Mouse (Mus musculus) embryonic facial prominence, embryonic 11.5 days (tissue): ENCODE data around the gene Kif5a. TPM values are rescaled to one million over a fixed set of nuclear protein-coding genes. Genes with fewer than 3 reads are reported as not detected.
A peak's percentile ranks its signal among the peaks of the same experiment; 100 is the strongest.
"Not testable (repeated sequence)": the region's sequence is repeated elsewhere in the genome, so short reads cannot be mapped to it uniquely, and the experiment has no call there.

ENCODE experiments used
- ATAC-seq: fragments of 200-750 bp; cut with Nextera tagmentation; replicated peaks from 2 replicates; pipeline ENCODE4 v1.8.0; 2017; ENCODE audit warnings: low read depth; ENCODE audit not compliant: insufficient number of reproducible peaks, low FRiP score, low TSS enrichment
- DNase-seq: peaks from one replicate; pipeline ENCODE4 v3.0.0-alpha.2; 2015; ENCODE audit warnings: low spot score
- H3K27ac ChIP-seq: fragments of 300-500 bp; sonication (generic); replicated peaks from 2 replicates; pipeline ENCODE4 v1.5.1; 2014; ENCODE audit warnings: mild to moderate bottlenecking, low read depth, low read length, control low read depth
- H3K27me3 ChIP-seq: fragments of 300-500 bp; sonication (generic); 2 replicates; pipeline ENCODE4 v1.6.1; 2014; ENCODE audit warnings: mild to moderate bottlenecking, low read length, moderate library complexity, mixed read lengths; ENCODE audit not compliant: control insufficient read depth, insufficient read depth
- H3K36me3 ChIP-seq: fragments of 300-500 bp; sonication (generic); replicated peaks from 2 replicates; pipeline ENCODE4 v1.6.1; 2014; ENCODE audit warnings: low read depth, mild to moderate bottlenecking, low read length, moderate library complexity, mixed read lengths; ENCODE audit not compliant: control insufficient read depth, insufficient read depth
- H3K4me1 ChIP-seq: fragments of 300-500 bp; sonication (generic); 2 replicates; pipeline ENCODE4 v1.6.1; 2014; ENCODE audit warnings: low read length, mixed read lengths; ENCODE audit not compliant: control insufficient read depth, insufficient read depth
- H3K4me2 ChIP-seq: fragments of 300-500 bp; sonication (generic); 2 replicates; pipeline ENCODE4 v1.6.1; 2014; ENCODE audit warnings: low read depth, mild to moderate bottlenecking, control low read depth, low read length, moderate library complexity
- H3K4me3 ChIP-seq: fragments of 300-500 bp; sonication (generic); 2 replicates; pipeline ENCODE4 v1.5.1; 2014; ENCODE audit warnings: low read depth, low read length, control low read depth
- H3K9ac ChIP-seq: fragments of 300-500 bp; sonication (generic); replicated peaks from 2 replicates; pipeline ENCODE4 v1.6.1; 2014; ENCODE audit warnings: mild to moderate bottlenecking, control low read depth, low read length
- H3K9me3 ChIP-seq: fragments of 300-500 bp; sonication (generic); replicated peaks from 2 replicates; pipeline ENCODE4 v1.6.1; 2016; ENCODE audit warnings: mild to moderate bottlenecking, low read length, inconsistent platforms, mixed read lengths; ENCODE audit not compliant: control insufficient read depth
- WGBS: fragments of 180-500 bp; shearing (Covaris S2); extraction: QIAGEN DNeasy Blood & Tissue Kit; methylation state at CpG from one replicate; pipeline ENCODE4 v1.1.7; 2014; 5-methylcytosine and 5-hydroxymethylcytosine counted together
- polyA plus RNA-seq: library from polyadenylated mRNA; unstranded; fragments of >200 nt; fragmentation: Nextera tagmentation; extraction: Ambion mirVana; gene quantifications from 2 replicates; pipeline ENCODE4 v1.2.1, GENCODE M21; 2014

Kif5a gene
- polyA plus RNA-seq, 1 experiment from 2014 or later, result 10.4 TPM

DNA sequence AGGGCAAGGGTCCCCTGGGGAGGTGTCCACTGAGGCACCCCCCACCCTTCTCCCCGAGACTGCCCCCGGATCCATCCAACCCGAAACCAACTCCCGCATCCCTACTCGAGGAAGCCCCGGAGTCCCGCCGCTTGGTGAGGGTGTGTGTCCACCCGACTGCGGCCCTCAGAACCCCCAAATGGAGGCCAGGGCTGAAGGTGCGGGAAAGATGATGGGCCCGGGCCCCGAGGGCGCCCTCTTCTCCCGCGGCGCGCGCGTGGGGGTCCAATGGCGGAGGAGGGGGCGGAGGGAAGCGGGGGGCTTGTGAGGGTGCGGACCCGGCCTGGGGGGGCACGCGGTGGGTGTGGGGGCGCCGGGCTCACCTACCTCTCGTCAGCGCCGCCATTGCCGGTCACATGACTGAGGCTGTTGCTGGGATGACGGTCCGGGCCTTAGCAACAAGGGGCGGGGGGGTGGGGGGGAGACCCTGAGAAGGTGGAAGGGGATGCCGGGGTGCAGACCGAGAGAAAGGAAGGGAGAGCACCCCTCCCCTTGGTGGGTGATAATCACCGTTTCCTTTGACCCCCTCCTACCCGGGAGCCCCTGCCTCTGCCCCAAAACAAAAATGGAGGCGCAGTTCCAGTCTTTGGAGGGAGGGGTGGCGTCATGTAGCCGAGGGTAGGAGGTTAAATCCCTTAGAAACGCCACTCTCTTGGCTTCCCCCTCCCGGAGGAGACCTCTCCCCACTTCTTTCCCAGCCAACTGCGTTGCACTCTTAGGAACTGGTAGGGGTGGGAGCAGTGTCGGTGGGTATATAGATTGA is 67.6 kb downstream of the Kif5a start, which contains the start of gene Dtx3:
TSS of gene Dtx3 (minus strand) at position 401 of the 802 bp plus-strand sequence.
- WGBS, result under 1% methylated on average over 42 of the region's 47 CpGs
- ATAC-seq (peak; percentile 15; the same call in 1 of the 2 replicates), DNase-seq (peak; percentile 63)
- Histone ChIP-seq H3K27ac (peak within 1 kb of the TSS; percentile 87), H3K36me3 (no peaks in the 10 kb centered on the region; the same call in none of the 2 replicates), H3K27me3 (no peaks in the 10 kb centered on the region), H3K9ac (peak within 1 kb of the TSS; percentile 91), H3K4me1 (peaks cover 5% of the 10 kb centered on the region), H3K4me2 (peak within 1 kb of the TSS; percentile 85), H3K4me3 (peak within 1 kb of the TSS; percentile 82), H3K9me3 (no peaks in the 10 kb centered on the region)

DNA sequence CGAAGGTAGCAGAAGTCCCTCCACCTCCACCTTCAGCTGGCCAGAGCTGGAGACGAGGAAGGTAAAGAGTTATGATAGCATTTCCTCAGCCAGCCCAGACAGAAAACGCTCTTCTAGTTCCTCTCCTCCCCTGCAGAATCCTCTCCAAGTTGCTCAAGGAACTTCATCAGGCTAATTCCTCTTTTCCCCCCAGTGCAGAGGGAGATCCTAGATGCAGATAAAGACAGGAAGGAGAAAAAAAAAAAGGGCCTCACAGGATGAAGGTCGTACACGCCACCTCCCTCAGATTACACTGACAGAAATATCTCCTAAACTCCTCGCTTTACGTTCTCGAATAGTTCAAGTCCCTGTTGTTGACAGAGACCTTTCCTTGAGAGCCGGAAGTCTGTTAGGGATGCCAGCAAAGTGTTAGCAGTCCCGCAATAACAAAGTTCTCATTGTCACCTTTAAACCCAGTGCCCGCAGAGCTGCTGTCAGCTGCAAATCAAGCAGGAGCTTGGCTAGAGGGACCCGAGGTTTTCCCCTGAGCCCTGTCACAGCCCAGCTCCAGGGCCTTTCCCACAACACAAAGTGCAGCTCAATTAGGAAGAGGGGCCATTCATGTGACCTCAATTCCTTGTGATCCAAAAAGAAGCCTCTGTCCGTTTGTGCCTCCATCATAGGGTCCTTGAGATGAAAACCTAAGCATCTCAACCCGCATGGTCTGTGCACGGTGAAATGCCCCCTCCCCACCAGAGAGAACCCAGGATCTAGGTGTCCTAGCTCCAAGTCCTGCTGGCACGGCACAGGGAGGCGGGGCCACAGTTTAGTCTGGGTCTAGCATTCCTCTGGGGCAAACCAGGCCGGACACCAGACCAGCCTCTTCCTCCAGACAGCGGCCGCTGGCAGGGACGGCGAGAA is 68.5 kb downstream of the Kif5a start:
- peak overlapping the region; percentile 85 for H3K4me2 ChIP-seq
- H3K27ac ChIP-seq, result peak overlapping the region; percentile 87
- H3K9ac ChIP-seq, result peak overlapping the region; percentile 91
- no peaks in the 10 kb centered on the region for H3K27me3 ChIP-seq
- H3K4me3 ChIP-seq, result peak overlapping the region; percentile 82
- H3K9me3 ChIP-seq, result no peaks in the 10 kb centered on the region
- peak; percentile 45 for ATAC-seq
- peaks cover 6% of the 10 kb centered on the region for H3K4me1 ChIP-seq
- H3K36me3 ChIP-seq, result no peaks in the 10 kb centered on the region; the same call in none of the 2 replicates
- 10% methylated on average over 22 of the region's 22 CpGs for WGBS
- DNase-seq, result peak; percentile 48

DNA sequence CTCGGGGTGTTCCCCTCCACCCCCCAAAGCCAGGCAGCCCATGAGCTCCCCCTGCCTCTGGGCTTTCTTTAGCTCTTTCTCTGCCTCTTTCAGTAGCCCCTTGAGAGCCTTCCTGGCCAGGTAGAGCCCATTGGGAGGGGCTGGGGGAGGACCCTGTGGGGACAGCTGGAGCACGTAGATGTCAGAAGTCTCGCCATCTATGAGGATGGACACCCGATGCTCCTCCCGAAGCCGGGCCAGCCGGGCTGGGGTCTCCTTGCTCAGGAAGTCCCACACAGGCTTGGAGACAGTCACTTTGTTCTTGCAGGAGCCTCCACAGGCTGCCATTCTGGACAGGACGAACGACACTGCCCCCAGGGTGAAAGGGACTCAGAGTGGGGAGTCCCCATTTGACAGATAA is 70.1 kb downstream of the Kif5a start:
- ATAC-seq (no peak), DNase-seq (no peak)
- H3K4me2 ChIP-seq, result no peak overlapping the region
- no peaks in the 10 kb centered on the region for H3K27me3 ChIP-seq
- H3K4me3 ChIP-seq, result no peak overlapping the region
- no peak overlapping the region for H3K27ac ChIP-seq
- H3K9ac ChIP-seq, result no peak overlapping the region
- no peaks in the 10 kb centered on the region; the same call in 1 of the 2 replicates for H3K36me3 ChIP-seq
- no peaks in the 10 kb centered on the region for H3K9me3 ChIP-seq
- H3K4me1 ChIP-seq, result peaks cover 6% of the 10 kb centered on the region
- WGBS, result 74% methylated on average over 9 of the region's 9 CpGs

DNA sequence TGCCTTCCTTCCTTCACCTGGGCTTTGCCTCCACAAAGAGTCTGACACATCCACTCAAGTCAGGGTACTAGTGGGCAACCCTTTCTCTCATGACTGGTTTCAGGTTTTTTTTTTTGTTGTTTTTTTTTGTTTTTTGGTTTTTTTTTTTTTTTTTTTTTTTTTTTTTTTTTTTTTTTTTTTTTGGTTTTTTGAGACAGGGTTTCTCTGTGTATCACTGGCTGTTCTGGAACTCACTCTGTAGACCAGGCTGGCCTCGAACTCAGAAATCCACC is 71.2 kb downstream of the Kif5a start:
- WGBS, result 86% methylated on average over 1 of the region's 1 CpGs
- not testable (repeated sequence) for H3K4me1 ChIP-seq, H3K9me3 ChIP-seq, H3K4me3 ChIP-seq, ATAC-seq, H3K27ac ChIP-seq, DNase-seq, H3K9ac ChIP-seq, H3K27me3 ChIP-seq, H3K4me2 ChIP-seq, H3K36me3 ChIP-seq

DNA sequence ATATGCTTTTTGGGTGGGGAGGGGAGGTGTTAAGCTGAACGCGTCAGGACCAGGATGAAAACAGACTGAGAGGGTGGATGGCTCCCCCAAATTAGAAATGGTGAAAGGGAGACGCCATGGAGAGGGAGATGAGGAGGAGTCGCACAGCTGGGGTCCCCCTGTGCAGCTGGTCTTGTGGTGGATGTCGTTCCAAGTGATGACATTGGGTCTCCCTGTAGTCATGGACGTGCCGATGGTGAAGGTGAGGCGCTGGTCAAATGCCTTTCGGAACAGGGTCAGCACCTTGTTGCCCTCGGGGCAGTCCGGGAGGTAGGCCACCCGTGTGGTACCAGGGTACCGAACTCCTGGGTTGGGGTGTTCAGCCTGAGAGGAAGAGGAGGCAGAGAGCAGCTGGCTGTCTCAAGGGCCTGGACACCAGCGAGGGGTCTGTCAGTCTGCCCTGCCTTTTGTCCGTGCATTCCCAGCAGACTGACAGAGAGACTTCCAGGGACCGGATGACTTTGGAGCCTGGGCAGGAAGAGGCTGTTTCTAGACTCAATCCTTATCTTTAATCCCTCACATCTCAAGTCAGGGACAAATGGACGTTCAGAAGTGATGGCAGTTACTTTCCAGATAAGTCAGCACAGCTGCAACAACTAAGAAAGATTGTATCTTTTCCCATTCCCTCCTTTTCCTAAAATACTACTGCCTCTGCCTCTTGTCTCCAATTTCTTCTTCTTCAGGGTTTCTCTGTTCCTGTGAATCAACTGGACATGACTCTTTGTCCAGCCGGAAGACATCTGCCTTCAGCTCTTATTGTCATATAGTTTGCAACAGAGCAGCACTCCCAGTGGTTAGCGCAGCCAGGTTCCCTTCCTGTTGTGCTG is 71.7 kb downstream of the Kif5a start:
- Histone ChIP-seq H3K4me3 (no peak overlapping the region), H3K27ac (no peak overlapping the region)
- 81% methylated on average over 19 of the region's 19 CpGs for WGBS

DNA sequence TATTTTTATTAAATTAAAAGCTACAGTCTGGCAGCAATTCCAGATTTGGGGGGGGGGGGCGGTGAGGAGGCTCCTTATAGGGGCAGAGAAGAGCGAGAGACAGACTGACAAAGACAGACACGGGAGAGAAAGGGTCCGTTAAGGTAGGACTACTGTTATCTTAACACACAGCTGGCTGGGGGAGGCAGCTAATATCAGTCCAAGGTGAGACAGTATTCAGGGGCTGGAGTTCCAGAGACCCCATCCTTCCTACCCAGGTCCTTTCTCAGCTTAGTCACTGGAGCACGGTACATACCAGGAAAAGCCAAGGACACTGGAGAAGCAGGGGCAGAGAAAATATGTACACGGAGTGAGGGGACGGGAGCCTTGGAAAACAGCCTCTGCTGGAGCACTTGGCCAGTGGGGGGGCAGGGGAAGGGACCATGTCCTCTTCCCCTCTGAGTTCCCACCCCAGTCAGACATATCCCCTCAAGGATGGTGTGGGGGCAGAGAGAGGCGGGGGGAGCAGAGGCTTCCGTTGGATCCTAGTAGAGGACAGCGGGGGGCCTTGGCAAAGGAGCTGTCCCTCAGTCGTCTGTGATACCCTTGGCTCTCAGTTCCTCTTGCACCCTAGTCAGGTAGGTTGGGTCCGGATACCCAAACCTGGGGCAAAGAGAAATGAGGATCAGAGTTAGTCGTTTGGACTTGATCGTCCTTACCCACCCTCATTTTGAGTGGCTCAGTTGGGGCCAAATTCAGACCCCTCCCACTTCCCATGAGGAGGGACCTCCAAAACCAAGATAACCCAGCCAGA is 72.6 kb downstream of the Kif5a start:
- WGBS, result 34% methylated on average over 14 of the region's 14 CpGs
- peaks cover 3% of the 10 kb centered on the region for H3K4me1 ChIP-seq
- H3K9ac ChIP-seq, result 0 out of 2 replicates have a peak overlapping the region, but pooled peaks have one; percentile 19

More for the DNA sequence above, 71.7 kb downstream of the Kif5a start:
- no peaks in the 10 kb centered on the region; the same call in 1 of the 2 replicates for H3K36me3 ChIP-seq
- ATAC-seq (no peak), DNase-seq (no peak)
- H3K4me1 ChIP-seq, result peaks cover 5% of the 10 kb centered on the region
- H3K4me2 ChIP-seq, result no peak overlapping the region
- no peak overlapping the region for H3K9ac ChIP-seq
- no peaks in the 10 kb centered on the region for H3K27me3 ChIP-seq
- H3K9me3 ChIP-seq, result no peaks in the 10 kb centered on the region

More for the DNA sequence above, 72.6 kb downstream of the Kif5a start:
- H3K4me2 ChIP-seq, result peak overlapping the region; percentile 96
- H3K4me3 ChIP-seq, result peak overlapping the region; percentile 7; the same call in 1 of the 2 replicates
- H3K36me3 ChIP-seq, result no peaks in the 10 kb centered on the region; the same call in 1 of the 2 replicates
- H3K9me3 ChIP-seq, result no peaks in the 10 kb centered on the region
- H3K27ac ChIP-seq, result peak overlapping the region; percentile 84
- no peak for ATAC-seq
- H3K27me3 ChIP-seq, result no peaks in the 10 kb centered on the region
- no peak for DNase-seq
